Mouse (Mus musculus): ENCODE measurements around the gene 4430402I18Rik. TPM values are rescaled to one million over a fixed set of nuclear protein-coding genes. Genes with fewer than 3 reads are reported as not detected.

Gene 4430402I18Rik
- polyA plus RNA-seq, 1 experiment: 0.09 TPM

DNA sequence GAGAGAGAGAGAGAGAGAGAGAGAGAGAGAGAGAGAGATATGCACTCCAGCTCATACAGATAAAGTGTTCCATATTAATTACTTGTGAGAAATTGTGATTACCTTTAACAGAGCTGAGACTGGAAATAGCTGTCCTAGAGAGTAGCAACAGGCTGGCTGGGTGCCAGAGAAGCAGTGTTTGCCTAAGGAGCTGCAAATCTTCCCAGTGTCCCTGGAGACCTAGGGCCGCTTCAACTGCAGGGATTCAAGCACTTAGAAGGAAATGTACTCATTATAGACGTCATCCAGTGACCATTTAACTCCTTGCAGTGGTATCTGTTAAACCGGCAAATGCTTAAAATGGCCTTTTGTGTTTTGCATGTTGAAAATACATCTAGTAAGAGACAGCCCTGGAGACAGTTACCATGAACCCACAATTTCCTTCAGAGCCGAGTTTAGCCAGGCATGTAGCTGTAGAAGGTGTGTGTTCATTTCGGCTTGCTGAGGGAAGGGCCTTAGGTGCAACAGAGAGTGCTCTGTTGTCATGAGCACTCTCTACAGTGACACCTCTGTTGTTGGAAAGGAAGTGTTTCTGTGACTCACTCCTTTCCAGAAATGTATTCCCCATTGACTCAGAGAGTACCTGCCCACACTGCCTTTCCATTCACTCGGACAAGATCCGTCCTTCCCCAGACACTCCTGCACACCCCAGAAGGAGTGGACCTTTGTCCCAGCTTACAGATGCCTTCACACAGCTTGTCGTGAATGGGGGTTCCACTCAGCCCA is 122.5 kb downstream of the 4430402I18Rik start:
- H3K4me3 ChIP-seq (ENCODE audit: extremely low read depth, insufficient read depth, insufficient read length): no peak overlapping the region
- no peaks in the 10 kb centered on the region for H3K36me3 ChIP-seq (ENCODE audit: control insufficient read depth, insufficient read depth, low read length)
- no peak overlapping the region for H3K27ac ChIP-seq (ENCODE audit: insufficient read depth, low read length)
- H3K4me1 ChIP-seq (ENCODE audit: control insufficient read depth, insufficient read depth, insufficient read length): no peaks in the 10 kb centered on the region
- 79% methylated on average over 8 of the region's 8 CpGs for WGBS
- H3K27me3 ChIP-seq (ENCODE audit: control insufficient read depth, insufficient read depth, low read length): no peaks in the 10 kb centered on the region
- TF ChIP-seq POLR2A (IDR thresholded peaks at IDR 0.05; ENCODE audit: low read depth, low read length): no peak
- TF ChIP-seq CTCF (IDR thresholded peaks at IDR 0.05; ENCODE audit: extremely low read depth, insufficient read depth, insufficient read length, insufficient replicate concordance): no peak
- DNase-seq (ENCODE audit: low read depth in 1 of 2, low spot score in 2 of 2): no peak

Other genes starting within 250 kb of the 4430402I18Rik start
- 0.12 and 0.18 TPM in 2 replicates for gene Slc1a1, start 132.8 kb downstream of the 4430402I18Rik start, polyA plus RNA-seq (2012; rRNA removed)
- gene Plpp6, start 3.8 kb downstream of the 4430402I18Rik start, polyA plus RNA-seq (2012; rRNA removed): 6.6 and 8.7 TPM in 2 replicates
- 6.6 and 7.3 TPM in 2 replicates for gene Cdc37l1, start 22.6 kb upstream of the 4430402I18Rik start, polyA plus RNA-seq (2012; rRNA removed)
- gene Ak3, start 80.2 kb upstream of the 4430402I18Rik start, polyA plus RNA-seq (2012; rRNA removed): 18.4 and 23.7 TPM in 2 replicates
- gene Rcl1, start 133.6 kb upstream of the 4430402I18Rik start, polyA plus RNA-seq (2012; rRNA removed): 12.7 and 16.0 TPM in 2 replicates